Mouse (Mus musculus) thymus, adult 2 months (tissue): ENCODE measurements around the gene Akr1b8. TPM values are rescaled to one million over a fixed set of nuclear protein-coding genes. Genes with fewer than 3 reads are reported as not detected.

ENCODE experiments used
- DNase-seq: peaks from one replicate; pipeline ENCODE4 v3.0.0; 2021
- H3K27ac ChIP-seq: fragments of 200-500 bp; 2 replicates; pipeline ENCODE4 v1.5.1; 2012; ENCODE audit warnings: low read length, control low read depth; ENCODE audit not compliant: control insufficient read depth, insufficient read depth
- H3K27me3 ChIP-seq: fragments of 200-500 bp; 2 replicates; pipeline ENCODE4 v1.6.1; 2012; ENCODE audit warnings: mild to moderate bottlenecking, low read length, moderate library complexity, mixed read lengths; ENCODE audit not compliant: control insufficient read depth, insufficient read depth
- H3K36me3 ChIP-seq: fragments of 200-500 bp; 2 replicates; pipeline ENCODE4 v1.6.1; 2012; ENCODE audit warnings: mild to moderate bottlenecking, low read length, moderate library complexity; ENCODE audit not compliant: control insufficient read depth, insufficient read depth
- H3K4me1 ChIP-seq: fragments of 200-500 bp; replicated peaks from 2 replicates; pipeline ENCODE4 v1.6.1; 2012; ENCODE audit warnings: low read length; ENCODE audit not compliant: control insufficient read depth, insufficient read depth
- H3K4me3 ChIP-seq: fragments of 200-500 bp; 2 replicates; pipeline ENCODE4 v1.5.1; 2012; ENCODE audit warnings: mild to moderate bottlenecking, low read length, control low read depth, moderate library complexity; ENCODE audit not compliant: control insufficient read depth, insufficient read depth
- CTCF ChIP-seq: fragments of 200-500 bp; IDR thresholded peaks from 2 replicates; pipeline ENCODE4 v1.5.1; 2012; ENCODE audit warnings: mild to moderate bottlenecking, control low read depth, low read length, moderate library complexity, borderline replicate concordance; ENCODE audit not compliant: control insufficient read depth, poor library complexity, insufficient read depth; ENCODE audit errors: extremely low read depth
- POLR2A ChIP-seq: fragments of 200-500 bp; IDR thresholded peaks from 2 replicates; pipeline ENCODE4 v1.6.1; 2012; ENCODE audit warnings: mild to moderate bottlenecking, low read length, control low read depth, moderate library complexity; ENCODE audit not compliant: control insufficient read depth, poor library complexity, insufficient read depth; ENCODE audit errors: extremely low read depth
- WGBS: fragments of 180-500 bp; shearing (Covaris S2); methylation state at CpG from one replicate; pipeline ENCODE4 v1.1.7; 2018; 5-methylcytosine and 5-hydroxymethylcytosine counted together
- polyA plus RNA-seq: library from polyadenylated mRNA; depleted of rRNA; stranded (reverse); fragments of >200 nt; gene quantifications from 2 replicates; pipeline ENCODE4 v1.2.3, GENCODE M21; 2012; rRNA removed

The Akr1b8 gene
- polyA plus RNA-seq, 1 experiment = 1.4 TPM

GRCm38 (mm10) chr6:34416521-34416920 is 62.6 kb downstream of the Akr1b8 start:
- no peak for TF ChIP-seq CTCF
- TF ChIP-seq POLR2A = no peak
- no peak overlapping the region for H3K27ac ChIP-seq
- no peak overlapping the region for H3K4me3 ChIP-seq
- no peaks in the 10 kb centered on the region for H3K4me1 ChIP-seq
- WGBS = 96% methylated on average over 2 of the region's 2 CpGs
- DNase-seq = no peak
- no peaks in the 10 kb centered on the region for H3K27me3 ChIP-seq
- no peaks in the 10 kb centered on the region for H3K36me3 ChIP-seq

Other genes with a start within 250 kb of the Akr1b8 start
- 49.6 and 50.3 TPM in 2 replicates for gene Slc35b4, start 177.0 kb upstream of the Akr1b8 start, polyA plus RNA-seq
- gene Akr1b3, start 36.6 kb upstream of the Akr1b8 start, polyA plus RNA-seq = 228 and 281 TPM in 2 replicates
- gene Akr1b10, start 30.1 kb downstream of the Akr1b8 start, polyA plus RNA-seq = 28.8 and 31.0 TPM in 2 replicates
- gene Akr1b7, start 58.2 kb downstream of the Akr1b8 start, polyA plus RNA-seq = 0.24 and 0.26 TPM in 2 replicates
- gene Bpgm, start 122.1 kb downstream of the Akr1b8 start, polyA plus RNA-seq = 19.6 and 22.5 TPM in 2 replicates
- gene Cald1, start 244.4 kb downstream of the Akr1b8 start, polyA plus RNA-seq = 3.4 and 4.4 TPM in 2 replicates